Mouse (Mus musculus): ENCODE results near the gene Syndig1. TPM values are rescaled to one million over a fixed set of nuclear protein-coding genes. Genes with fewer than 3 reads are reported as not detected.

The Syndig1 gene
- total and polyA plus RNA-seq, 3 experiments, result not detected

- no peaks in the 10 kb centered on the region for H3K36me3 ChIP-seq (ENCODE audit: control insufficient read depth in 1 of 2, insufficient read depth in 2 of 2, low read length in 2 of 2)
- H3K27ac ChIP-seq (ENCODE audit: control insufficient read depth, low read depth, low read length), result no peak overlapping the region
- no peaks in the 10 kb centered on the region for H3K9me3 ChIP-seq (replicated peaks; ENCODE audit: insufficient read depth, low read length)
- H3K79me2 ChIP-seq (ENCODE audit: control insufficient read depth, insufficient read depth, low read length, poor library complexity), result no peaks in the 10 kb centered on the region
- no peaks in the 10 kb centered on the region for H3K4me1 ChIP-seq (ENCODE audit: control insufficient read depth in 1 of 2, insufficient read depth in 2 of 2, low read length in 2 of 2)
- DNase-seq (ENCODE audit: low read depth, low spot score), result no peak
- H3K27me3 ChIP-seq (ENCODE audit: control insufficient read depth in 1 of 2, insufficient read depth in 2 of 2, low read length in 2 of 2), result no peaks in the 10 kb centered on the region
- no peak overlapping the region for H3K9ac ChIP-seq (ENCODE audit: control insufficient read depth, low read depth, low read length, poor library complexity, severe bottlenecking)
- TF ChIP-seq CHD2 (IDR thresholded peaks at IDR 0.05; ENCODE audit: low read length) (no peak), ZC3H11A (IDR thresholded peaks at IDR 0.05; ENCODE audit: low read depth, low read length) (no peak)
- no peak overlapping the region for H3K4me3 ChIP-seq (ENCODE audit: control insufficient read depth in 1 of 2, insufficient read depth in 1 of 2, low read depth in 2 of 2, low read length in 2 of 2)
These were observed 24.3 kb upstream of the Syndig1 start for GRCm38 (mm10) chr2:149804599-149805140.

GRCm38 (mm10) chr2:149805256-149805655 lies 23.8 kb upstream of the Syndig1 start:
- DNase-seq (ENCODE audit: low read depth, low spot score), result no peak
- H3K36me3 ChIP-seq (ENCODE audit: control insufficient read depth in 1 of 2, insufficient read depth in 2 of 2, low read length in 2 of 2), result no peaks in the 10 kb centered on the region
- no peaks in the 10 kb centered on the region for H3K9me3 ChIP-seq (replicated peaks; ENCODE audit: insufficient read depth, low read length)
- no peak overlapping the region for H3K4me3 ChIP-seq (ENCODE audit: control insufficient read depth in 1 of 2, insufficient read depth in 1 of 2, low read depth in 2 of 2, low read length in 2 of 2)
- H3K4me1 ChIP-seq (ENCODE audit: control insufficient read depth in 1 of 2, insufficient read depth in 2 of 2, low read length in 2 of 2), result no peaks in the 10 kb centered on the region
- H3K9ac ChIP-seq (ENCODE audit: control insufficient read depth, low read depth, low read length, poor library complexity, severe bottlenecking), result no peak overlapping the region
- H3K79me2 ChIP-seq (ENCODE audit: control insufficient read depth, insufficient read depth, low read length, poor library complexity), result no peaks in the 10 kb centered on the region
- no peaks in the 10 kb centered on the region for H3K27me3 ChIP-seq (ENCODE audit: control insufficient read depth in 1 of 2, insufficient read depth in 2 of 2, low read length in 2 of 2)
- H3K27ac ChIP-seq (ENCODE audit: control insufficient read depth, low read depth, low read length), result no peak overlapping the region
- TF ChIP-seq ZMIZ1 (IDR thresholded peaks at IDR 0.05; ENCODE audit: low read depth, low read length) (no peak), MEF2A (IDR thresholded peaks at IDR 0.05; ENCODE audit: extremely low read depth, insufficient replicate concordance, low read depth, low read length, poor library complexity, severe bottlenecking) (no peak), MXI1 (IDR thresholded peaks at IDR 0.05; ENCODE audit: low read depth, low read length) (no peak)

GRCm38 (mm10) chr2:149812899-149813298 lies 16.1 kb upstream of the Syndig1 start:
- Histone ChIP-seq H3K9ac (ENCODE audit: control insufficient read depth, low read depth, low read length, poor library complexity, severe bottlenecking) (no peak overlapping the region), H3K27me3 (ENCODE audit: control insufficient read depth in 1 of 2, insufficient read depth in 2 of 2, low read length in 2 of 2) (no peaks in the 10 kb centered on the region), H3K9me3 (replicated peaks; ENCODE audit: insufficient read depth, low read length) (no peaks in the 10 kb centered on the region), H3K36me3 (ENCODE audit: control insufficient read depth in 1 of 2, insufficient read depth in 2 of 2, low read length in 2 of 2) (no peaks in the 10 kb centered on the region), H3K4me3 (ENCODE audit: control insufficient read depth in 1 of 2, insufficient read depth in 1 of 2, low read depth in 2 of 2, low read length in 2 of 2) (no peak overlapping the region), H3K27ac (ENCODE audit: control insufficient read depth, low read depth, low read length) (no peak overlapping the region), H3K79me2 (ENCODE audit: control insufficient read depth, insufficient read depth, low read length, poor library complexity) (no peaks in the 10 kb centered on the region), H3K4me1 (ENCODE audit: control insufficient read depth in 1 of 2, insufficient read depth in 2 of 2, low read length in 2 of 2) (no peaks in the 10 kb centered on the region)
- no peak for DNase-seq (ENCODE audit: low read depth, low spot score)
- TF ChIP-seq SIN3A (IDR thresholded peaks at IDR 0.05; ENCODE audit: low read length) (no peak), USF2 (IDR thresholded peaks at IDR 0.05; ENCODE audit: borderline replicate concordance in 1 of 2, insufficient read depth in 1 of 2, low read depth in 1 of 2, low read length in 2 of 2) (no peak), ZNF384 (IDR thresholded peaks at IDR 0.05; ENCODE audit: low read depth, low read length) (no peak), ZC3H11A (IDR thresholded peaks at IDR 0.05; ENCODE audit: low read depth, low read length) (no peak), HCFC1 (IDR thresholded peaks at IDR 0.05; ENCODE audit: low read depth, low read length) (no peak), TBP (IDR thresholded peaks at IDR 0.05; ENCODE audit: low read depth, low read length) (no peak), NELFE (IDR thresholded peaks at IDR 0.05; ENCODE audit: low read depth, low read length) (no peak), EP300 (IDR thresholded peaks at IDR 0.05; ENCODE audit: low read depth in 1 of 2, low read length in 2 of 2) (no peak), GABPA (IDR thresholded peaks at IDR 0.05; ENCODE audit: low read depth, low read length) (no peak), ELF1 (IDR thresholded peaks at IDR 0.05; ENCODE audit: low read depth, low read length) (no peak), MXI1 (IDR thresholded peaks at IDR 0.05; ENCODE audit: low read depth, low read length) (no peak), KAT2A (conservative IDR thresholded peaks at IDR 0.05; ENCODE audit: low read depth, low read length) (no peak), CHD2 (IDR thresholded peaks at IDR 0.05; ENCODE audit: low read length) (no peak), SMC3 (IDR thresholded peaks at IDR 0.05; ENCODE audit: low read depth, low read length) (no peak), UBTF (IDR thresholded peaks at IDR 0.05; ENCODE audit: borderline replicate concordance, insufficient read depth, low read depth, low read length) (no peak), MYC (IDR thresholded peaks at IDR 0.05; ENCODE audit: low read depth, low read length) (no peak), RAD21 (IDR thresholded peaks at IDR 0.05; ENCODE audit: low read depth, low read length) (no peak)
